Mouse (Mus musculus): ENCODE measurements around the gene Cmas. TPM values are rescaled to one million over a fixed set of nuclear protein-coding genes. Genes with fewer than 3 reads are reported as not detected.

Cmas gene
- polyA plus RNA-seq, 1 experiment from 2014 or later, result 78.5 TPM

DNA sequence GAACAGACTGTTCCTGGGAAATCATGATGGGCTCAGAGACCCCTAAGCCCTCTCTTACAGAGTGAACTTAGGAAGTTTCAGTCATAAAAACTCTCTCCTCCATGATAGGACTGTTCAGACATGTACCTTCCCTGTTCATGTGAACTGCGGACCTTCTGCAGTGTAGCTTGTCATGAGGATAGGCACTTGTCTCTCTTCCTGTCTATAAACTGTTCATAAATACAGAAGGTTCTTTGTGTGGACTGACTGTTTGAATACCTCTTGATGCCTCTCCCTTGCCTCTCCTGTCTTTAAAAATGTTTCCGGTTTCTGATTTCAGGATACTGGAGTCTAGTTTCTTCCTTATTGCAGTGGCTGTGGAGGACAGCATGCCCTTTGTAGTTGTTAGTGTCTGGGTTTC is 3.1 kb downstream of the Cmas start:
- Histone ChIP-seq H3K4me3 (ENCODE audit: low read length) (no peak overlapping the region), H3K4me1 (ENCODE audit: control insufficient read depth, insufficient read depth, low read length) (peaks cover 20% of the 10 kb centered on the region), H3K9me3 (replicated peaks; ENCODE audit: control insufficient read depth, low read length) (no peaks in the 10 kb centered on the region), H3K4me2 (ENCODE audit: low read depth, low read length) (no peak overlapping the region), H3K27me3 (ENCODE audit: control insufficient read depth, insufficient read depth, low read length) (no peaks in the 10 kb centered on the region), H3K9ac (ENCODE audit: low read length) (no peak overlapping the region), H3K36me3 (ENCODE audit: control insufficient read depth, insufficient read depth) (peaks cover 11% of the 10 kb centered on the region), H3K27ac (ENCODE audit: low read length) (no peak overlapping the region)
- WGBS, result 75% methylated on average over 2 of the region's 2 CpGs
- ATAC-seq (replicated peaks; ENCODE audit: extremely low read depth, insufficient read depth, low FRiP score), result no peak

DNA sequence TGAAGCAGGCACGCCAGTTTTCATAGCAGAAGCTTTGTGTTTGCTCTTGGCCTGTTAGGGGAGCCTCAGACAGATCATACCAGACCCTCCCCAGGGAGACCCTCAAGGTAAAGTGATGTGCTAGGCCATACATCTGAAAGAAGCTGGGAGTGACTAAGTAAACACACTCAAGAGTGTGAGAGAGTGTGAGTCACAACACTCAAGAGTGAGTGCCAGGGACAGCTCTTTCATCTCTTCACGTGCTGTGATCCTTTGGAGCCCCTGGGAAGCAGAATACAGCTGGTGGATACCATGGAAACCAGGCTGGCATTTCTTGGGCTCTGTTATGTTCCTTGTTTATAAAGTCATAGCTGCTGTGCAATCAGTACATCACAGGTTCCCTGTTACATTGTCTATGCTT is 8.4 kb downstream of the Cmas start:
- 78% methylated on average over 2 of the region's 2 CpGs for WGBS
- H3K9me3 ChIP-seq (replicated peaks; ENCODE audit: control insufficient read depth, low read length), result no peaks in the 10 kb centered on the region
- no peaks in the 10 kb centered on the region for H3K27me3 ChIP-seq (ENCODE audit: control insufficient read depth, insufficient read depth, low read length)
- H3K4me2 ChIP-seq (ENCODE audit: low read depth, low read length), result no peak overlapping the region
- no peak overlapping the region for H3K9ac ChIP-seq (ENCODE audit: low read length)
- H3K4me1 ChIP-seq (ENCODE audit: control insufficient read depth, insufficient read depth, low read length), result 0 out of 2 replicates have a peak, but pooled peaks cover 3% of the 10 kb centered on the region
- no peak overlapping the region for H3K4me3 ChIP-seq (ENCODE audit: low read length)
- peaks cover 36% of the 10 kb centered on the region for H3K36me3 ChIP-seq (ENCODE audit: control insufficient read depth, insufficient read depth)
- H3K27ac ChIP-seq (ENCODE audit: low read length), result no peak overlapping the region
- no peak for ATAC-seq (replicated peaks; ENCODE audit: extremely low read depth, insufficient read depth, low FRiP score)

DNA sequence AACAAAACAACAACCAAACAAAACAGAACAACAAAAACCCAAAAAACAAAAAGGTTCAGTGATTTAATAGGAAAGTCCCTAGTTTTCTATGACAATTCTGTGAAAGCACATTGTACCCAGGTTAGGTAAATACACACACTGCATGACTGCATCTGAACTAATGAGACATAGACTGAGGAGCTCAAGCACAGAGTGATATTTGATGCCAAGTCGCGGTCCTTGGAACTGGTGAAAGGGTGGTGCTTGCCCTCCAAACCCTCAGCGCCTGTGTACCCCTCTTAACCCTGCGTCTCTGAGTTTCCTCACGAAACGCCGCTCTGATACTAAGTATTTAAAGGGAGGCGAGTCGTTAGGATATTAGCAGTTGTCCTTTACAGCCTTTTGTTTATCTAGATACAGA is 10.8 kb downstream of the Cmas start:
- no peak overlapping the region for H3K4me3 ChIP-seq (ENCODE audit: low read length)
- H3K9ac ChIP-seq (ENCODE audit: low read length), result no peak overlapping the region
- no peak for ATAC-seq (replicated peaks; ENCODE audit: extremely low read depth, insufficient read depth, low FRiP score)
- H3K4me2 ChIP-seq (ENCODE audit: low read depth, low read length), result no peak overlapping the region
- no peaks in the 10 kb centered on the region for H3K4me1 ChIP-seq (ENCODE audit: control insufficient read depth, insufficient read depth, low read length)
- H3K27me3 ChIP-seq (ENCODE audit: control insufficient read depth, insufficient read depth, low read length), result no peaks in the 10 kb centered on the region
- H3K9me3 ChIP-seq (replicated peaks; ENCODE audit: control insufficient read depth, low read length), result no peaks in the 10 kb centered on the region
- 88% methylated on average over 9 of the region's 9 CpGs for WGBS
- peaks cover 43% of the 10 kb centered on the region for H3K36me3 ChIP-seq (ENCODE audit: control insufficient read depth, insufficient read depth)
- no peak overlapping the region for H3K27ac ChIP-seq (ENCODE audit: low read length)

DNA sequence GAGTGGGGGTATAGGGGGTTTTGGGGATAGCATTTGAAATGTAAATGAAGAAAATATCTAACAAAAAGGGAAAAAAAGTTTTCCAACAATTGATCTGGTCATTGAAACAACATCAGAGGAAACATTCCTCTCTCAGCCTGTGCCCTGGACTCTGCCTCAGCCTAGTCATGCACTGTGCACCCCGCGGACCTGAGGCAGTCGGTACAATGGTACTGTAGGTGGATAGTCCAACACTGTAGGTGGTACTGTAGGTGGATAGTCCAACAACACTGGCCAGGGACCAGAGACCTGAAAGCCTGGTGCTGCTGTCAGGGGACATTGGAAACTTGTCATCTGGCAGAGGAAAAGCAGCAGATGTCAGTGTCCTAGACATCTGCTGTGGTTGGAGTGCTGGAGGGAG is 13.4 kb downstream of the Cmas start:
- Histone ChIP-seq H3K4me1 (ENCODE audit: control insufficient read depth, insufficient read depth, low read length) (no peaks in the 10 kb centered on the region), H3K27ac (ENCODE audit: low read length) (no peak overlapping the region), H3K4me3 (ENCODE audit: low read length) (no peak overlapping the region), H3K9ac (ENCODE audit: low read length) (no peak overlapping the region), H3K9me3 (replicated peaks; ENCODE audit: control insufficient read depth, low read length) (no peaks in the 10 kb centered on the region), H3K4me2 (ENCODE audit: low read depth, low read length) (no peak overlapping the region), H3K36me3 (ENCODE audit: control insufficient read depth, insufficient read depth) (peaks cover 56% of the 10 kb centered on the region), H3K27me3 (ENCODE audit: control insufficient read depth, insufficient read depth, low read length) (no peaks in the 10 kb centered on the region)
- 93% methylated on average over 3 of the region's 3 CpGs for WGBS
- no peak for ATAC-seq (replicated peaks; ENCODE audit: extremely low read depth, insufficient read depth, low FRiP score)

DNA sequence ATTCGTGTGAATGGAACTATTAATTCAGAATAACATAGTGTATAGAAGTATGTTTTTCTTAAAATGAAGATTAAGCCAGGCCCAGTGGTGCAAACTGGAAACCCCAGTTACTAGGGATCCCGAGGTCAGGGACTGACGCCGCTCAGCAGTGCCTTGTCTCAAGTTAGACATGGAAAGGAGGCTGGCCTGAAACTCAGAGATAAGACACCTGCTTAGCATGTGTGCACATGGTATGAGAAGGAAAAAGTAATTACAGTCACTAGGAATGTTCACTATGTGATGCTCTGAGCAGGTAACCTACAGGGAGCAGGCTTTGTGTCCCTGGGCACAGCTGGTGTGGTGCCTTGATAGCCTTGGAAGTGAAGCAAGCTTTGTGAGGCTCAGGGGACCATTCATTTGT is 15.2 kb downstream of the Cmas start:
- WGBS, result 82% methylated on average over 4 of the region's 4 CpGs

DNA sequence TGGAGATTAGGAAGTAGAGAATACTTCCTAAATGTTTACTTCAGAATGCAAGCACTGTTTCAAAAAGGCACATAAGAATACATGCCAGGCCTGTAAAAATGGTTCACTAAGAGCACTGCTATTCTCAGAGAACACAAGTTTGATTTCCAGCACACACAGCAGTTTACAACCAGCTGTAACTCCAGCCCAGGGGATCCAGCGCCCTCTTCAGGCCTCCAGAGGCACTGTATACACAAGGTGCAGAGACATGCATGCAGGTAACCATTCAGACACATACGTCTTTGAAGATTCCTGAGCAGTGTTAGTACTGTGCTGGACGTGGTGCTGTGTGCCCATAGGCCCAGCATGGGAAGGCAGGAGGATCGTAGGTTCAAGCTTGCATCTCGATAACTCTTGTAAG is 17.1 kb downstream of the Cmas start:
- Histone ChIP-seq H3K4me2 (ENCODE audit: low read depth, low read length) (no peak overlapping the region), H3K4me3 (ENCODE audit: low read length) (no peak overlapping the region), H3K36me3 (ENCODE audit: control insufficient read depth, insufficient read depth) (peaks cover 39% of the 10 kb centered on the region), H3K9me3 (replicated peaks; ENCODE audit: control insufficient read depth, low read length) (no peaks in the 10 kb centered on the region), H3K4me1 (ENCODE audit: control insufficient read depth, insufficient read depth, low read length) (0 out of 2 replicates have a peak, but pooled peaks cover 3% of the 10 kb centered on the region), H3K9ac (ENCODE audit: low read length) (no peak overlapping the region), H3K27ac (ENCODE audit: low read length) (no peak overlapping the region), H3K27me3 (ENCODE audit: control insufficient read depth, insufficient read depth, low read length) (no peaks in the 10 kb centered on the region)
- ATAC-seq (replicated peaks; ENCODE audit: extremely low read depth, insufficient read depth, low FRiP score), result no peak
- WGBS, result 89% methylated on average over 5 of the region's 5 CpGs

More for the DNA sequence above, 15.2 kb downstream of the Cmas start:
- Histone ChIP-seq H3K9me3 (replicated peaks; ENCODE audit: control insufficient read depth, low read length) (no peaks in the 10 kb centered on the region), H3K36me3 (ENCODE audit: control insufficient read depth, insufficient read depth) (peaks cover 48% of the 10 kb centered on the region), H3K4me1 (ENCODE audit: control insufficient read depth, insufficient read depth, low read length) (no peaks in the 10 kb centered on the region), H3K27ac (ENCODE audit: low read length) (no peak overlapping the region), H3K4me3 (ENCODE audit: low read length) (no peak overlapping the region), H3K9ac (ENCODE audit: low read length) (no peak overlapping the region), H3K27me3 (ENCODE audit: control insufficient read depth, insufficient read depth, low read length) (no peaks in the 10 kb centered on the region), H3K4me2 (ENCODE audit: low read depth, low read length) (no peak overlapping the region)
- ATAC-seq (replicated peaks; ENCODE audit: extremely low read depth, insufficient read depth, low FRiP score), result no peak

DNA sequence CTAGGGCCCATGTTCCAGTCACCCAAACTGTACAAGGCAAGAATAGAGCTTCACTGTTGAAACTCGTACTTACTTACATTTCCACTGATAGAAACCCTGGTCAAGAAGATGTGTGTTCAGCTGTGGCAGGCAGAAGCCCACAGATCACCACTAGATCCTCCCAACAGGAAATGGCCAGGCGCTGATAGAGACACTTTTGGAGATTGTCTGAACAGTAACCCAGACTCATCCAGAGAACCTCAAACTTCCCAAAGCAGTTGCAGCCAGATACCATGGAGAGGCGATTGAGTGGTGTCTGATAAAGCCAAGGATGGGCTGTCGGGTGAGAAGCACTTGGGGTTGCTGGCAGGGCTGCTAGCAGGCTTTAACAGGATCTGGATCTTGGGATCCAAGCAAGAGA is 20.4 kb downstream of the Cmas start:
- no peaks in the 10 kb centered on the region for H3K9me3 ChIP-seq (replicated peaks; ENCODE audit: control insufficient read depth, low read length)
- peaks cover 30% of the 10 kb centered on the region for H3K36me3 ChIP-seq (ENCODE audit: control insufficient read depth, insufficient read depth)
- no peak for ATAC-seq (replicated peaks; ENCODE audit: extremely low read depth, insufficient read depth, low FRiP score)
- H3K27ac ChIP-seq (ENCODE audit: low read length), result no peak overlapping the region
- peaks cover 9% of the 10 kb centered on the region; the same call in 1 of the 2 replicates for H3K4me1 ChIP-seq (ENCODE audit: control insufficient read depth, insufficient read depth, low read length)
- no peak overlapping the region for H3K9ac ChIP-seq (ENCODE audit: low read length)
- no peaks in the 10 kb centered on the region for H3K27me3 ChIP-seq (ENCODE audit: control insufficient read depth, insufficient read depth, low read length)
- 36% methylated on average over 4 of the region's 4 CpGs for WGBS
- H3K4me2 ChIP-seq (ENCODE audit: low read depth, low read length), result no peak overlapping the region
- no peak overlapping the region for H3K4me3 ChIP-seq (ENCODE audit: low read length)

DNA sequence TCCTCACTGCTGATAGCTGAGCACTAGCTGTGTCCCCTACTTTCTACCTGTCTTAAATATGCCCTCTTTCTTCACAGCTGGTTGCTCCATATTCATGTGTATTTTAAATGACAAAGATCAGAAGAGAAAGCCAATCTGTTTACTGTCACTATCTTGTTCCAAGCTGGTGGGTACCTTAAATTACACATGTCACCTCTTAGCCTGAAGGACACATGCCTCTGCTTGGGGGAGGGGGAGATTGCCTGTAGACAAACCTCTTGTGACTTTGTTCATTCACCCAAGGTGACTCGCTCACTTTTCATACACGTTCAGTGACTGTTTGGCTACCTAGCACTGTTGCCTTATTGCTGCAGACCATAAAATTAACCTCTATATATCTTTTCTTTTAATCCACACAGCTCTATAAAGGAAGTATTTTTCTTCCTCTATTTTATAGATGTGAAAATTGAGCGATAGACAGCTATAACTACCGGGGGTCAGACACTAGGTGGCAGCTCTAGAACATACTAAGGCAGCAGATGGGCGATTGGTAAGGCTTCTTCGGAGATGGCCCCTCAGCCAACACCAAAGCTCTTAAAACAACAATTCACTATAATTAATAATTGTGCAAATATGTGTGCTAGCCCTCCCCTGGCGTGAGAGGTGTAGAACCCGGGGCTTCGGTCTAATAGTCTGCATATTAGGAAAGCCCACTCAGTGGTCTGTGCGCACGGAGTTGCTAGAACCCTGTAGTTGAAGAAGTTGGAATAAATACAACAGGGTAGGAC is 22.7 kb downstream of the Cmas start:
- Histone ChIP-seq H3K36me3 (ENCODE audit: control insufficient read depth, insufficient read depth) (peaks cover 9% of the 10 kb centered on the region), H3K4me1 (ENCODE audit: control insufficient read depth, insufficient read depth, low read length) (peaks cover 9% of the 10 kb centered on the region; the same call in 1 of the 2 replicates), H3K9ac (ENCODE audit: low read length) (no peak overlapping the region), H3K27me3 (ENCODE audit: control insufficient read depth, insufficient read depth, low read length) (no peaks in the 10 kb centered on the region), H3K4me3 (ENCODE audit: low read length) (no peak overlapping the region), H3K9me3 (replicated peaks; ENCODE audit: control insufficient read depth, low read length) (no peaks in the 10 kb centered on the region), H3K27ac (ENCODE audit: low read length) (no peak overlapping the region), H3K4me2 (ENCODE audit: low read depth, low read length) (no peak overlapping the region)
- no peak for ATAC-seq (replicated peaks; ENCODE audit: extremely low read depth, insufficient read depth, low FRiP score)
- 39% methylated on average over 11 of the region's 11 CpGs for WGBS

DNA sequence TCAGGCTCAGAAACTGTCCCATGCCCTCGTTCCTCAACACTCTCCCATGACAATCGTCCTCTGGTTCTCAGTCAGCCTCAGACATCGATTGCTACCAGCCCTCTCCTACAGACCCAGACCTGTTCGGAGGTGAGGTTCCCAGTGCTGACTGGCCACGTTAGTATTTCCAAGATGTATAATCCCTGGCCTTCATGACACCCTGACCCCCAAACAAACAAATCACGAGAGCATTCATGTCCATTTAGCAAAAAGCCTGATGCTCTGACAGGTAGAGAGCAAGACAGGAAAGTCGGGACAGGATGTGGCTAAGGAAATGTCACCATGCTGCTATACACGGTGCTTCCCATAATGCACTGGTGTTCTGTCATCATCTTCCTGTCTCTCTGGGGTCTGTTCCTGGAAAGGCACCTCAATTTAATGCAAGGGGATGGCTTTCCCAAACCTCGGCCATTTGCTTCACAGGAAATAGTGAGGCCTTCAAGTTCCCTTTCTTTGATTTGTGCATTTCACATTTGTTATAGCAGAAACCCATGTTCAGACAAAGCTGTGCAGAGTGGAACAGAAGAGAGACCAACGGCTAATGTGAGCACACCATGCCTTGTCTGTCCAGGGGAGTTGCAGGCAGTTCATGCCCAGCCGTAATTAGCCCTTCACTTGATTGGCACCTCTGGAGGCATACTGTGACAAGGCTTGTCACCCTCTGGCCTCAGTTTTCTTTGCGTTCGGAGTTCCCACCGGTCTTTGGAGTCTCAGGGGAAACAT is 23.5 kb downstream of the Cmas start:
- H3K36me3 ChIP-seq (ENCODE audit: control insufficient read depth, insufficient read depth), result 0 out of 2 replicates have a peak, but pooled peaks cover 3% of the 10 kb centered on the region
- WGBS, result 71% methylated on average over 14 of the region's 14 CpGs
- H3K4me3 ChIP-seq (ENCODE audit: low read length), result no peak overlapping the region
- ATAC-seq (replicated peaks; ENCODE audit: extremely low read depth, insufficient read depth, low FRiP score), result 0 out of 2 replicates have a peak, but pooled peaks have one; percentile 18
- H3K9ac ChIP-seq (ENCODE audit: low read length), result no peak overlapping the region
- H3K4me2 ChIP-seq (ENCODE audit: low read depth, low read length), result no peak overlapping the region
- no peaks in the 10 kb centered on the region for H3K9me3 ChIP-seq (replicated peaks; ENCODE audit: control insufficient read depth, low read length)
- no peaks in the 10 kb centered on the region for H3K27me3 ChIP-seq (ENCODE audit: control insufficient read depth, insufficient read depth, low read length)
- H3K27ac ChIP-seq (ENCODE audit: low read length), result no peak overlapping the region
- peaks cover 9% of the 10 kb centered on the region; the same call in 1 of the 2 replicates for H3K4me1 ChIP-seq (ENCODE audit: control insufficient read depth, insufficient read depth, low read length)

Measured in heart, embryonic 16.5 days (tissue).